Mouse (Mus musculus) MN1 (cell line): ENCODE measurements at regions not wholly inside any gene's neighbourhood (a gene's known extent, or its start where the extent isn't known, plus 50 kb on each side); places are given as distances from the start of the nearest gene placed in this dataset.
A peak's percentile ranks its signal among the peaks of the same experiment; 100 is the strongest.

Experiments
- DNase-seq: peaks from one replicate; pipeline ENCODE4 v3.0.0-alpha.2; 2016; ENCODE audit warnings: low spot score

DNA sequence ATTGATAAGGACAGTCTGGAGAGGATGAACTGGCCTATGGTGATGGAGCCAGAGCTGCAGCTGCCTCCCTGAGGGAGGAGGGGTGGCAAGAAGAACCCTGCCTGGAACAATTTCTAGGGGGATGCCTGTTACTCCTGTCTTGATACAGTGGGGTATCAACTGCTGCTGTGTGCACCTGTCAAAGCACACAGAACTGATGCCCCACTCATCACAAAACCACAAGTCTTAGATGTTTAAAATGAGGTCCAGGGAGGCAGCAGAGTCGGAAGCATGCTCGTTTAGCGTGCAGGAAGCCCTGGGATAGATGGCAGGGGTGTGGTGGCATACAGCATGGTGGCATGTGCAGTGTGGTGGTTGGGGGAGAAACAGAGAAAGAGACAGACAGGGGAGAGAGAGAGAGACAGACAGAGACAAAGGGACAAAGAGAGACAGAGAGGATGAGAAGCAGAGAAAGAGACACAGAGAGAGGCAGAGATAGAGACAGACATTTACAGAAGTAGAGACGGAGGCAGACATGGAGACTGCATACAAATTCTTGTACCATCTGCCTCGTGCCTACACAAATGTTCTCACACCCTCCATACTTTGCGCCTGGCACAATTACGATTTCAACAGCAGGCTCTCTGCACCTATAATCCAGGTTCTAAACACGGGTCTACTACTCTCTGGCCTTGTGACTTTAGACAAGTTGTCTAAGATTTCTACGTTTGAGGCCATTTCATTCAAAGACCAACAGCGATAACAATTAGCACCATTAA is 242.6 kb downstream of the Cbln4 start:
- DNase-seq: no peak

DNA sequence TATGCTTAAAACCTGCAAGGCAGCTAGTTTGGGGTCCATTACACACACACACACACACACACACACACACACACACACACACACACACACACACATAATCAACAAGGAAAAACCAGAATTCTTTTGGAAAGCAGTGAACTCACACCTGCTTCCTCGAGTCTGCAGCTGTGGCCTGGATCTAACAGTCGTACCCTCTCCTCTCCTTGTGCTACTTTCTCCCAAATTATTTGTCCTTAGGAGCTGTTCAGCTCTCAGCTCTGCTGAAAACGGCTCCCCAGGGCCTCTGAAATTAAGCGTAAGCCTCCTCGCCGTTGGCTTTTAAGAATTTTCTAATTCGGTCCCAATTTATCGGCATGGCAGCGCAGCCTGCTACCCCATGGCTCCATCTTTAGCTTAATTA is 243.9 kb downstream of the Cbln4 start:
- DNase-seq: no peak

DNA sequence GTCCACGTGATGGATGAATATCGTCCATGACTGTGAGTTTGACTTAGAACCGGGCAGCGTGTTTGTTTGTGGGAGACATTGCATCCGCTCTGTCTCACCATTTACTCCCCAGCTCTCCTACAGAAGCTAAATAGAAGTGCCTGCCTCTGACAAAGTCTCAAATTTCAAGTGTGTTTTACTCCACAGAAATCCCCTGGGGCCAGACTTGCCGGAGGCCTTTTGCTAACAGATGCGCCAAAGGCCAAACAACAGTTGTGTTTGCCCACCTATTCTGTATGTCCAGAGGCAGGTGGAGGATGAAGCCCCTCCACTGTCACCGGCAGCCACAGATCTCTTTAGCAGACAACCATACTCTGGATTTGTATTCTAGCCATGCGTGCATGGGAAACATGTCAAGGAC is 252.6 kb downstream of the Cbln4 start:
- DNase-seq: no peak

DNA sequence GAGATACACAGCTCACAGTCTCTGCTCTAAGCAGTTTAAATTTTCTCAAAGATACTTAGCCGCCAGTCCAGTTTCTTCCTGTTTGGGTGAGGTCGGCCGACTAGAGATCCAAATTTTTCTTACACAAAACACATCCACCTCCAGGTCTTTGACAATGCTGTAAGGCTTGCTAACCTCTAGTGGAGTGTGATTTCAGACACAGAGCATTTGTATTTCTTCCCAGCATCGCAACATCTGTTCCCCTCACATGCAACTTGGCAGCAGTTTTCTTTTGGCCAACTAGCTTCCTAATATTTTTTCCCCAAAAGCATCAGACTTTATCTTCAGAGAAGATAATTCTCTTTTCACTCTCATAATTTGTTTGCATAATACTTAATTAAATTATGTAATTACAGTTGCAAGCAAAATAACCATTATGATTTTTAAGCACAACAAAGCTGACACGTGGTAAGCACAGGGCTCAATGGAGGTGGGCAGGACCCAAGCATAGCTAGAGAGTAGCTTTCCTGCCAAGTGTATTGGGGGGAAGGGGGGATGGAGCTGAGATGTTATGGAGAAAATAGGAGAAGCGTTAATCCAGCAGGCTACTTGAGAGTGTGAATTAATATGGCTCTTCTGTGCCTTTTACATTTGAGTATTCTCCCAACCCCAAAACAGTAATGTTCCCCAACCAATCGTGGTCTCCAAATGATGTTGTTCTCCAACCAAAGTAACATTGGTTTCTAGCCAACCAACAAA is 276.9 kb downstream of the Cbln4 start:
- no peak for DNase-seq

DNA sequence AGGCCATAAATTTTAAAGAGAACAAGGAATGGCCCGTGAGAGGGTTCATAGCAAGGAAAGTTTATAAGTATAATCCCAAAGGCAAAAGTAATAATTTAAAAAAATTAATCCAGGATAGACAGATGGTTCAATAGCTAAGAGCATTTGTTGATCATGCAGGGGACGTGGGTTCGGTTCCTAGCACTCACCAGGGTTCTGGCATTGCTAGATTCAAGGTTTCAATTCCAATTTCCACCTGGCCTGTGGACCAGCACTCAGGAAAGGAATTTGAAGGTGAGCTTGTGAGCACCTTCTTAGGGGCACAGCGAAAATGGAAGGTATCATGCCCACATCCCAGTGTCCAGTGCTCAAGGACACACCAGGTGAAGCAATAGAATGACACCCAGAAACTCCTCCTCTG is 278.2 kb downstream of the Cbln4 start:
- DNase-seq: no peak

DNA sequence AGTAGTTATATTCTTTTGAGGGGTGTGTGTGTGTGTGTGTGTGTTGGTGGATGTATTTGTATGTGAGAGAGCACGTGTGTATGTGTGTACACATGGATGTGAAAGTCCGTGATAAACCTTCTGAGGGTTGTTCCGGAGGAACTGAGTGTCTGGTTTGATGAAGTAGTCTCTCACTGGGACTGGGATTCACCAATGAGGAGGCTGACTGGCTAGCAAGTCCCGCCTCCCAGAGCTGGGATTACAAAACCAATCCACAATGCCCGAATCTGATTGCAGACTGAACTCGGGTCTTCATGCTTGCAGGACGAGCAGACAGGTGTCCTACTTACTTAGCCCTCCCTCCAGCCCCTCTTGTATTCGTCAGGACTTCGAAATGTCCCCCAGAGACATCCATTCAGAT is 289.8 kb downstream of the Cbln4 start:
- no peak for DNase-seq

DNA sequence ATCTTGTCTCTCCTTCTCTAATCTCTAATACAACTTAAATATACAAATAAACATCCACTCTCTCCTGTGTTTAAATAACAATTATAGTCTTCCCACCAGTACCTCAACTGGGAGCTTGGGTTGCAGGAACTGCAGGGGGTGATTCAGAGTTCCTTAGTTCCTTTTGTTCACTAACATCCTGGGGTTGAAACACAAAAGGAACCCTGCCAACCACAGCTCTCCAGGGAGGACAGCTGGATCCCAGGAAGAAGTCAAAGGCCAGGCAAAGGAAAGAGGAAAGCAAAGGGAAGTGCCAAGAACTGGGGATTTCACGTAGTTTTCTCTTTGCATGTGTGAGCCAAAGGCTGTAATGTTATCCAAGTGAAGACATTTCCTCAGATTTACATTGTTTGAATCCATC is 296.1 kb downstream of the Cbln4 start:
- no peak for DNase-seq

DNA sequence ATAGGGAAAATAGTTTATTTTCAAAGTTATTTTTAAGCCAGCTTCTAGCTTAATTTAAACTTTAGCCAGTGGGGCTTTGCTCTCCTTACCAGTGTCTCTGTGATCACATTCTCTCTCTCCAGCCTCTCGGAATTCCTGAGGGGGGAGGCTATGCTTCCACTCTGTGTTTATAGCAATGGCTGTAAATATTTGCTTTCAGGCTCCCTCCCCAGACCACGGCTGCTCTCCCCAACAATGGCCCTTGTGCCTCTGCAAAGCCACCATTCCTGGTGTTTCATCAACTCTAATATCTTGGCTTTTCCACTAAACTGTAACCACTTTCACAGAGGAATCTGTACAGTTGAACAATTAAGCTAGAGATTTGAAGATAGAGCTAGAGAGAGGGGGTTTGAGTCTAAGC is 300.2 kb downstream of the Cbln4 start:
- DNase-seq: no peak

DNA sequence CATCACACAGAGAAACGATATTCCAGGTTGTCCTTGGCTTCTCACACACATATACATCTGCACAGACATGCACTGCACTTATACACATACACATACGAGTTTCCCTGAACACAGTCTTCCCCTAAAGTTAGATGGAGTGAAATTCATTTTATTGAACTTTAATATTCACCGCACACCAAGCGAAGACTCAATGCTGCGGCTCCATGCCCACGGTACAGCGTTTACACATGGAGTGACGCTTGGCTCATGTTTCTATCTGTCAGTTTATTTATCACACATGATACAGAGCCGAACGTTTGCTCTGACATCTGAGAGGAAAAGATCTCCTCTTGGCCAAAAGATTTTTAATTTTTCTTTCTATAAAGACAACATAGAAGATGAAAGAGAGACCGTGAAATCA is 300.6 kb downstream of the Cbln4 start:
- DNase-seq: no peak

DNA sequence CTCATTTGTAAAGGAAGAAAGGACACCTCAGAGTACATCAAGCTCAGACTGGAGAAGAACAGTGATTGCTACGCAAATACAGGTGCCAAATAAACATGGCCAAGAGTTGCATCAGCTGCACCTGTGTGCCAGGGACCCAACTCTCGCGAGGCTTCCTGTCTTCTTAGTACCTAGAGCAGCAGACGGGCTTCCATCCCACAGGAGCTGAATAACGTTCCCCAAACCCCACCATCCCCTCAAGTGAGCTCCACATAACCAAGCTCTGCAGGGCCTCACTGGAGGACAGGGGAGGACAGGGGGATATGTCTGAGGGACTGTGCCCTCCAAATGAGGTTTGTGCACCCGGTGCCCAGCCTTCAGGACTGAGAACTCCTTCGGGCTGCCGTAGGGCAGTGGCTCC is 305.5 kb downstream of the Cbln4 start:
- DNase-seq: no peak

DNA sequence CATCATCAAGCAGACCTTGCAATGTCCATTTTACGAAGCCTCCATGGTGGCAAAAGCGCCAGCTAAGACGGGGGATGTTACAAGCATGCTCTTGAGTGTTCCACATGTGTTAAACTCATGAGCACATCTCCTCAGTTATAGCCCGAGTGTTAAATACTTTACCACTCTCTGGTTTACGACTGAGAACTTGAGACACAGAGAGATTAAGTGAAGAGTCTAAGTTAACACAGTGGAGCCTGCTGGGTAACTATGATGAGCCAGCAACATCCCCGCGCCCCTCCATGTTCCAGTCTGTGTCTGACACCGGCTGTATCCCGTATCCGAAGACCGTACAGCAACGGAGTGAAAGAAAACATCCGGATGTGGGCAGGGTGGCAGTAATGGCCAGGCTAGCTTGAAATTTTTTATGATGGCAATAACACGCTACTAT is 308.2 kb downstream of the Cbln4 start:
- no peak for DNase-seq

DNA sequence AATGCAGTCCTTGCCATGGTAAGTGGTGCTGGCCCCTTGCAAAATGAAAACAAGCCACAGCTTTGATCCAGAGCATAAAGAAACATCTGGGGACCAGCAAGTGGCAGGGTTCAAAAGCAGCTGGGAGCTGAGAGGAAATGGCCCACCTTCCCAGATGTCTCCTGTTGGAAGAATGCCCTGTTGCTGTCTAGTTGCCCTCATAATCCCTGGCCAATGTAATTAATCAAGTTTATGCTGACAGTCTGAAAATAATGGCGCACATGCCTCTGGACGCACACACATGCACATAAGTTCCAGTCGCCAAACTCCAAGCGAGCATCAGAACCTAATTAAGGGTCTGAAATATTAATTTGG is 308.7 kb downstream of the Cbln4 start:
- DNase-seq: no peak

DNA sequence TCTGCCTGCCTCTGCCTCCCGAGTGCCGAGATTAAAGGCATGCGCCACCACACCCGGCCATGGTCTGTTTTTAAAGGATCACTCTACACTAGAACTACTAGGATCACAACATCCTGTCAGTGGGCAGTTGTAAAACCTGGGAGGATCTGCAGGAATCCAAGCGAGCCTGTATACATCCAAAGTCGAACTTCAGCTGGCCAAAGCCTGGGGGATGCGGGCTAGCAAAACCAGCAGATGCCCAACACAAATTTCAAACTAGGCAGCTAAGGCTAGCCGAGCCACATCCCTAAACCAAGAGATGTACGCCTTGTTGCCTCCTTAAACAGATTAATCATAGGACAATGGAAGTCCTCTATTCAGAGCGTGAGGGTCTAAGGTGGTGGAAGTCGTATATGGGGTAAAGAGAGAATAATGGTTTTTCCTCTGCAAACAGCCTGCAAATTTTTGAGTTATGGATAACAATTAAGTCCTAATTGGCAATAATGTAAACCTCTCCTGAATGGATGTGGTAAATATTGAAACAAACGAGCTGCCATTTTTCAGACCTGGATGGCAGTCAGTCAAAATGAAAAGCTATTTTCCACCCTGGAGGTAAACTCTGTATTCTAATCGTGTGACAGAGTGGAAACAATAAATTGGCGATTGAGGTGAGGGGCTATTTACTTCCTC is 309.2 kb downstream of the Cbln4 start:
- DNase-seq: no peak

DNA sequence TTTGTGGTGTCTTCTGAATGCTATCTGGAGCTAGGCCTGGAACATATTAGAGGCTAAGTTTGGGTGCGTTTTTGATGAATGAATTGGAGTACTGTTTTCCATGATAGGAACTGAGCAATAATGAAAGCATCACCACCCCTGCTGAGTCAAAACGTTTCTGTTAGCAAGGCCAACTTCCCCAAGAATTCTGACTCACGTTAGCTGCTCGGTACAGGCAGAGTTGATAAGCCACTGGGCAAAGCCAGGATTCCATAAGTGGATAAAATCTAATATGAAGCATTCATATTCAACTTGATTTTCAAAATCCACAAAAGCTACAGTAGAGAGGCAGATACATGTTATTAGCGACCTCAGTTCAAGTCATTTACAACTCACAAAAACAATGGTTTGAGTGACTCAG is 324.0 kb downstream of the Cbln4 start:
- DNase-seq: no peak

DNA sequence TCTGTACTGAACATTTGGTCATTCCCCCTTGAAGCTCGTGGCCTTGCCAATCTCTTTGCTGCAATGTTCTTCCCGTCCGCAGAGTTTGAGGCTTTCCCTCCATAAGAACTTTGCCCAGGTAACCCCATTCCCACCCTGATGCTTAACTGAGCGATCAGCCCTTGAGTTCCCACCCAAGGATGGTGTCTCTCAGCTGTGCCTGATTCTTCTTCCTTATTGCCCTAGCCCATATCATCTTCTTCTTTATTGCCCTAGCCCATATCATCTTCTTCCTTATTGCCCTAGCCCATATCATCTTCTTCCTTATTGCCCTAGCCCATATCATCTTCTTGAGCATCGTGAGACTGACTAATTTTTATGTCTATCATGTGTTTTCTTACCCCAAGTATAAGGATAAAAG is 324.4 kb downstream of the Cbln4 start:
- DNase-seq: no peak

DNA sequence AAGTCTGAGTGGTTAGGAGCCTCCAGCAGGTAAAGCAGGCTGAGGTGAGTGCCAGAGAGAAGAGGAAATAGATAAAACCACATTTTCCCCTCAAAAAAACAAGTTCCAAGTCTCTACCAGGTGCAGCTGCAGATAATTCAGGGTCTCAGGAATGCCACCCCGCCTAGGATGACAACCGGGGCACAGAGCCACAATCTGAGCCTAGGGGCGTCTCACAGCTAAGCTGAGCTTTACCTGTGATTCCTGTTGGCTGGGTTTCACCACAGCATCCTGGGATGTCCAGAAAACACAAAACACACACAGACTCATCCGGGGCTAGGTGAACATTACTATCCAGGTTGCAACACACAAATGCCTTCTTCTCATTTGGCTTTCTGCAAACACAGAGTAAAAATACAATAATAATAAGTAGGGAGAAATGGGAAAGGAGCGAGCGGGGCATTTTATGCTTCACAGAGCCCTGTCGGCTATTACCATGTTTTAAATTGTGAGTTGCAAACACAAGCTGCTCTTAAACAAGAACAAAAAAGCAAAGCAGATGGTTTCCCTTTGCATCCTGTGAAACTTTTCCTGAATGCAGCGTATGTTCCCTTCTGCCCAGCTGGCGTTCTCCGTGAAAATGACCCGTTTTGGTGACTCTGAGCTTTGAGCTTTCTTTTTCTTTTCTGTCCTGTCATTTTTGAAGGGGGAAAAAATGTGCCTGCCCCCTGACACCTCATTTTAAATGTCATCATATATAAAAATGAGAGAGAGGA is 330.3 kb downstream of the Cbln4 start:
- no peak for DNase-seq

DNA sequence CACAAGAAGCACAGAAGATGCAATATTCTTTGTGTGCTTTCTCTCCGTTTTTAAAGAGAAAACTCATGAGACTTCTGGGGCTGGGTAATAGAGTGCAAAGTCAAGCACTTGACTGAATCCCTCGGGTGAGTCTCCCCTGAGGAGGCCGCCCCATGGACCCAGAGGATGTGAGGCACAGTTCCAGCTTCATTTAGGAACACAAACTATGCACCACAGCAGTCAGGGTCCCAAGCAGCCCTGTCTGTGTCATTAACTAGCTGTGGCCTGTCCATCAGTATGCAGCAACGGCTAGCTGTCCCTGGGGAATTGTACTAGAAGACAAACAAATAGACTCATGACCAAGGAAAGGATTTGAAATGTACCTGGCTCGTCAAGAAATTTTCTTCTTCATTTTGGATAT is 349.7 kb downstream of the Cbln4 start:
- DNase-seq: no peak

DNA sequence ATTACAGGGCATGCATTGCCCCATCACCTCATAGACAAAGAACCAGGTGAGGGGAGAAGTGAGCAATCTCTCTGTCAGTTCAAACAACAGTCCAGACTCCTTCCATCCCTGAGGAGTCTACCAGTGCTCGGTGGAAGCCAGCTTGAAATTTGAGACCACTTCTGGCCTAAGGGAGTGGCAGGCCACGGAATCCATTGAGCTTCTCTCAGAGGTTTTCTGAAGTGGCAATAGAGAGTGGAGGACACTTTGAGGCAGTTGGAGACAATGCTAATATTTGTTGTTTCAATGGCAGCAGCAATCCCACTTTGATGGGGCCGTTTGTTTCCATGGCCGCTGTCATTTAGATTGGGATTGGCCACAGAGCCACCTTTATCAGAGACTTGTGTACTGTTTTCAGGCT is 352.5 kb downstream of the Cbln4 start:
- no peak for DNase-seq

DNA sequence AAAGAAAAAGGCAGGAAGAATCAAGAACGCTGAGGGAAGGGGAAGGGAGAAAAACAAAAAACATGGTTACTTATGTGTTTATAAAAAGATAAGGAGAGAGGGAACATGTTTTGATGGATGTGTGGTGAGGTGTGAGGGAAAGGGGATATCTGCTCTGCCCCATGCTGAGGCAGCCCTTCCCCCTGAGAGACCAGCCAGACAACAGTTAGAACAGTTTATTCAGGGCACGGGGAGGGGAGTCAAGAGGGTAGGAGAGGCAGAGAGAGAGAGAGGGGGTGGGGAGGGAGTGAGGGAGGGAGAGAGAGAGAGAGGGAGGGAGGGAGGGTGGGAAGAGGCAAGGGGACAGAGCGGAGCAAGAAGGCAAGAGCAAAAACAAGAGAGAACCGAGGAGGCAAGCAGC is 354.2 kb downstream of the Cbln4 start:
- DNase-seq: no peak

DNA sequence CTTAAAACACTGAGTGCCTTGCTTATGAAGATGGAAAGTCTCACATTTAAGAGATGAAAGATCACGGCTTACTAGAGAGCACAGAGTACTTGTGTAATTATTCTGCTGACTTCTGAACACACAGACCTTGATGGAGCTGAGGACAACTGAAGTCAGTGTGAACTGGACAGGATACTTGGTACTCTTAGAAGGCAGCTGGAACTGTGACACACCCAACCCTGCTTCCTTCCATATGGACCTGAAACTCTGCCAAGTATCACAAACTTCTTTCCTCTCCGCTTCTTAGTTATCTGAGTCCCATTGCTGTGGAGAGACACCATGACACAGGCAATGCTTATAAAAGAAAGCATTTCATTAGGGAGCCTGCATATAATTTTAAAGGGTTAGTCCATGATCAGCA is 365.3 kb downstream of the Cbln4 start:
- no peak for DNase-seq

DNA sequence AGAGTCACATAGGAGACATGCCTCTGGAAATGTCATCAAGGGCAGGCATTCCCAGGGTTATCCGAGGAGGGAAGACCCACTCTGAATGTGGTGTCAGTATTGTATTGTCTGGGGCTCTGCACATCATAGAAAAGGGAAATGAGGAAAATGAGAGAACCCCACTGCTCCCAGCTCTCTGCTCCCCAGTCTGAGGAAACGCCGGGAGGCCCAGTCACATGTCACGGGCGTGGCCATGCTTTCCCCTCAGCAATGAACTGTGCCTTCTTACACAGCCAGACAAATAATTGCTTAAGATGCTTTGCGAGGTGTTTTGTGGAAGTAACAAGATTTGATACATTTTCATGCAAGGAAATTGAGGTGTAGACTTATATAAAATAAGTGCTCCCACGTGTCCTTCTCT is 366.1 kb downstream of the Cbln4 start:
- DNase-seq: no peak

DNA sequence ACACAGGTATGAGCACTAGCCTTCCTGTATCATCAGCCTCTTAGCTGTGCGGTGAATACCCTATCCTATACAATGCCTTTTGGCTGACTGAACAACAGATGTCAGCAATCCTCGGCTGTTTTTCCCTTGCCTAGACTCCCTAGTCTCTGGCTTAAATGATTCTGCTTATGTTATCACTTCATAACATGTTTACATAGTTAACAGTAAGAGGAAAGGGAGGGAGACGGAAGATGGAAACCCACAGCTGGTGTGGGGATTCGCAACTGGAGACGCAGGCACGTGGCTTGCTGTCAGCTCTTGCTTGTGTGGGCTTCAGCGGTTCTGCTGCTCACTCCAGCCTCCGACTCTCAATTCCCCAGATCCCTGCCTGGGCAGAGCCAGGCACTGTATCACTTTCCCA is 367.2 kb downstream of the Cbln4 start:
- DNase-seq: peak; percentile 11

DNA sequence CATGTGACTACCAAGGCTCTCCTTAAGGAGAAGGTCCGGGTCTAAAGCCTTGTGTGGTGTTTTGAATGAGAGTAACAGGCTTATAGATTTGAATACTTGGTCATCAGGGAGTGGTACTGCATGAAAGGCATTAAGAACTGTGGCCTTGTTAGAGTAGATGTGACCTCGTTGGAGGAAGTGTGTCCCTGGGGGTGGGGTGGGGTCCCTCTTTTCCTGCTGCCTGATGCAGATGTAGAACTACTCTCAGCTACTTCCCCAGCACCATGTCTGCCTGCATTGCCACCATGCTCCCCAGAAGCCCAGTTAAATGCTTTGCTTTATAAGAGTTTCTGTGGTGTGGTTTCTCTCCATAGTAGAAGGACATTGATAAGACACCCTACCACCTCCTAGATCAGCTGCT is 367.9 kb downstream of the Cbln4 start:
- no peak for DNase-seq
